Mouse (Mus musculus) small intestine, adult 2 months (tissue): ENCODE results near the gene Atp8a2. TPM values are rescaled to one million over a fixed set of nuclear protein-coding genes. Genes with fewer than 3 reads are reported as not detected.

Experiments used
- H3K27ac ChIP-seq: fragments of 200-500 bp; 2 replicates; pipeline ENCODE4 v1.5.1; 2012; ENCODE audit warnings: low read depth, low read length, control low read depth, inconsistent platforms; ENCODE audit not compliant: insufficient read depth
- H3K27me3 ChIP-seq: fragments of 200-500 bp; 2 replicates; pipeline ENCODE4 v1.6.1; 2012; ENCODE audit warnings: mild to moderate bottlenecking, moderate library complexity, low read length, inconsistent platforms; ENCODE audit not compliant: control insufficient read depth, insufficient read depth
- H3K36me3 ChIP-seq: fragments of 200-500 bp; 2 replicates; pipeline ENCODE4 v1.6.1; 2012; ENCODE audit warnings: mild to moderate bottlenecking, low read length, control low read depth, inconsistent platforms; ENCODE audit not compliant: control insufficient read depth, insufficient read depth
- H3K4me1 ChIP-seq: fragments of 200-500 bp; 2 replicates; pipeline ENCODE4 v1.6.1; 2012; ENCODE audit warnings: low read length, inconsistent platforms, mixed read lengths; ENCODE audit not compliant: control insufficient read depth, insufficient read depth, insufficient read length
- H3K4me3 ChIP-seq: fragments of 200-500 bp; 2 replicates; pipeline ENCODE4 v1.5.1; 2012; ENCODE audit warnings: low read depth, mild to moderate bottlenecking, control low read depth, inconsistent platforms, low read length, moderate library complexity
- CTCF ChIP-seq: fragments of 200-500 bp; IDR thresholded peaks from 2 replicates; pipeline ENCODE4 v1.5.1; 2012; ENCODE audit warnings: low read depth, mild to moderate bottlenecking, control low read depth, inconsistent platforms, low read length, moderate library complexity, mixed read lengths; ENCODE audit not compliant: insufficient replicate concordance, insufficient read length; ENCODE audit errors: extremely low read depth
- POLR2A ChIP-seq: fragments of 200-500 bp; IDR thresholded peaks from 2 replicates; pipeline ENCODE4 v1.6.1; 2012; ENCODE audit warnings: low read depth, mild to moderate bottlenecking, control low read depth, inconsistent platforms, low read length, moderate library complexity
- WGBS: fragments of 180-500 bp; shearing (Covaris S2); methylation state at CpG from one replicate; pipeline ENCODE4 v1.1.7; 2018; 5-methylcytosine and 5-hydroxymethylcytosine counted together
- polyA plus RNA-seq: library from polyadenylated mRNA; depleted of rRNA; stranded (reverse); fragments of >200 nt; gene quantifications from 2 replicates; pipeline ENCODE4 v1.2.3, GENCODE M21; 2012

The Atp8a2 gene
- polyA plus RNA-seq, 1 experiment: 3.7 TPM

DNA sequence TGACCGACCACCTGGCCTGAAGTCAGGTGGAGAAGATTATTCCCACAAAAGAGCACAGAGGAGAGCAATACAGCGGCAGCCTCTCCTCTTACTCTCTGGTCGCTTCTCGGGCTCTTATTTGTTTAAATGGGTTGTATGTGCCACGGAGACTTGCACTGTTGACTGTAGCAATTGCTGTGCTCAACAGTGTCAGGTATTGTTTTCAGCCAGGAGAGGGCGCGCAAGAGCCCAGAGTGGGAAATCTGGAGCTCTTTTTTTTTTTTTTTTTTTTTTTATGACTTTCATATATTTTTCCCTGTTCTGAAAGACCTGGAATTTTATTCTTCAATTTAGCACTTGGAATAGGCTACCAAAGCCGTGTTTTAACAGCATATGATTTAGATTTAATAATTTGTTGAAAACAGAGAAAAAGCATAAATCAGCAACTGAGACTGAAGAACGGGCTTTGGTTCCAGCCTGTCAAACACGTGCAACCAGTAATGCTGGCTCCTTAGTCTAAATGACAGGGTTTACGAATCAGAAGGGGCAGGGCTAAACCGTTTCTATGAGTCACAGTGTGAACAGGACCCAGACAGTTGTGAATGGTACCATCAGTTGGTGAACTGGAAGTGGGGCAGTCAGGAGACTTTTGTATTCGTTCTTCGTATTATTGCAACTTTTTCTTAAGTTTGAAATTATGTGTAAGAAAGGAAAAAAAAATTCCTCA lies 583.9 kb downstream of the Atp8a2 start:
- Histone ChIP-seq H3K27ac (no peak overlapping the region), H3K4me1 (no peaks in the 10 kb centered on the region), H3K4me3 (no peak overlapping the region), H3K36me3 (no peaks in the 10 kb centered on the region), H3K27me3 (no peaks in the 10 kb centered on the region)
- 52% methylated on average over 14 of the region's 14 CpGs for WGBS
- no peak for TF ChIP-seq POLR2A
- peak; percentile 63; the same call in 1 of the 2 replicates for TF ChIP-seq CTCF

DNA sequence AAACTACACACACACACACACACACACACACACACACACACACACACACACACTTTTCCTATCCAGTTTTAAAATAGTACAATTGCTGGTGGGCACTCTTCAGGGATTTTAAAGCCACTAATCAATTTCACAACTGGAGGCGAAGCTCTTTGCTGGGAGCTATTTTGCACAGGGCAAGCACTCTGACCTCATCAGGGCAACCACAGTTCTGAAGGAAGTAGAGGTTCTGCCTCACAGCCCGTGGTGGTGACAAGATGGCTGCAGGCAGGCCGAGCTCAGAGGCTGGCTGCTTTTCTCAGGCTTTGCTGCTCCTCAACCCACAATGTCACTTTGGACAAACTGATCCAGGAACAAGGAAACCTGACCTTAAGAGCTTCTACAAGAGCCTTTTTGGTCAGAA lies 590.0 kb downstream of the Atp8a2 start:
- H3K27ac ChIP-seq: no peak overlapping the region
- H3K4me3 ChIP-seq: no peak overlapping the region
- no peak for TF ChIP-seq CTCF
- no peak for TF ChIP-seq POLR2A
- WGBS: 70% methylated on average over 3 of the region's 3 CpGs
- H3K36me3 ChIP-seq: no peaks in the 10 kb centered on the region
- no peaks in the 10 kb centered on the region for H3K27me3 ChIP-seq
- no peaks in the 10 kb centered on the region for H3K4me1 ChIP-seq

DNA sequence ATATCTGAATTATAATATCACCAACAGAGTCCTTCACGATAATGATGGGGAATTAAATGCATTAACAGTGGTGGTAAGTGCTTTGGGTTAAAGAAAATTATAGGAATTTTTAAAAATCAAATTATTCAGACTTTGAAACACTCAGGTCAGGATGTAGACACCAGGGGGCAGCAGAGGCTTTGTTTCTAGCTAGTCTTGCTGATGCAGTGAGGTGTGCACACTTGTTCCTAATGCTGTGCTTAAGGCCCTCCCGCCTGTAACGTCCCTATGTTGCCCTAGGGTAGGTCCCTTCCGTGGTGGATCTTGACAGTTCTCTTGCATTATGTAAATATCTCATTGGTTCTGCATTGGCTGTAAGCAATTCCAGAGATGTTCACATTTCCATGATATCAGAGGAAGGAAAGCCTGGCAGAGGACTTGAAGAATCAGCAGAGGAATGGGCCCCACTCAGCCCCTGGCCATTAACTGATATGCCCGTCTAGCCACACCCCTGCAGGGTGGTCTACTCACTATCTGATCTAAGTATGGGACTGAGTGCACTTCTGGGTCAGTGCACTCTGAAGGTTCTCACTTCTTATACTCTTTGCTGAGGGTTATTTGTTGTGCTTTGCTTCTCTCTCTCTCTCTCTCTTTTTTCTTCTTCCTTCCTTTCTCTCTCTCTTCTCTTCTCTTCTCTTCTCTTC lies 591.2 kb downstream of the Atp8a2 start:
- Histone ChIP-seq H3K27ac (no peak overlapping the region), H3K4me1 (peaks cover 3% of the 10 kb centered on the region; the same call in 1 of the 2 replicates), H3K4me3 (no peak overlapping the region), H3K27me3 (no peaks in the 10 kb centered on the region), H3K36me3 (no peaks in the 10 kb centered on the region)
- 19% methylated on average over 5 of the region's 5 CpGs for WGBS
- TF ChIP-seq POLR2A (no peak), CTCF (peak; percentile 63; the same call in 1 of the 2 replicates)

DNA sequence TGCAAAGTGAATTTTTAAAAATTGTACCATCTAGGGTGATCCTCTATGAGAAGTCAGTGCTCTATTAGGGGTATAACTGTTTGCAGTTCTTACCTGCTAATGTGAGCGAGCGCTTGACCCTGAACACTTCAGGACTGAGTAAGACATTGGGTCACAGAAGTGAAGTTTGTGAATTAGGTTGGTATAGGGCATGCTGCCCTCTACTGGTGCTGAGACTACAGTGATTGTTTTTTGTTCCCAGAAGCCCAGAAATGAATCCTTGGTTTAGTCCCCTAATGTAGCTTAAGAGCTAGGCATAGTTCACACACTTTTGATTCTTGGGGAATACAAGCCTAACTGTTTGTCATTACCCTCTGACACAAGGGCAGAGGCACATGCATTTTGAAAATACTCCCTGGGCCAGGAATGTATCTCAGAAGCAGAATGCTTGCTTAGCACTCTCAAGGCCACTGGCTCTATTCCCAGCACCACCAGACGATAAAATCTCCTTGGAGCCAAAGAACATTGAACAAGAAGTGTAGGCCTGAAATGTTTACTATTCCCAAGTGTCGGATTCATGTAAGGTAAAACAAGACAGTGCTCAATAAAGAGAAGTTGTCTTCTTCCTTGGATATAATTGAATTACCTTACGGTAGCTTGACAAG lies 592.9 kb downstream of the Atp8a2 start:
- Histone ChIP-seq H3K27ac (no peak overlapping the region), H3K27me3 (no peaks in the 10 kb centered on the region), H3K4me1 (peaks cover 3% of the 10 kb centered on the region; the same call in 1 of the 2 replicates), H3K4me3 (no peak overlapping the region), H3K36me3 (no peaks in the 10 kb centered on the region)
- 61% methylated on average over 5 of the region's 5 CpGs for WGBS
- TF ChIP-seq CTCF: no peak
- TF ChIP-seq POLR2A: no peak

DNA sequence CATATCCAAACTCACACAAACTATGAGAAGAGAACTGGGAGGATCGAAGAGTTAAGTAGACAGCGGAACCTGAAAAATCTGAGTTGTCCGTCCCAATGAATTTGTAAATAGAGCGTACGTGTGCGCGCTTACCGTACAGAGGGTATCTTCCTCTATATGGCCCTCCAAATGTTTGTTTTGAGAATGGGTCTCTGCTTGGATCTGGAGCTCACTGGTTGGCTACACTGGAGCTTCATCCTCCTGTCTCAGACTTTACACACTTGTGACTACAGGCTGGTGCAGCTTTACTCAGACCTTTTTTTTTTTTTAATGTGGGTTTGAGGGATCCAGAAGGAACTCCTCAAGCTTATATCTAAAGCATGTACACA lies 598.7 kb downstream of the Atp8a2 start:
- WGBS: 3% methylated on average over 8 of the region's 8 CpGs

DNA sequence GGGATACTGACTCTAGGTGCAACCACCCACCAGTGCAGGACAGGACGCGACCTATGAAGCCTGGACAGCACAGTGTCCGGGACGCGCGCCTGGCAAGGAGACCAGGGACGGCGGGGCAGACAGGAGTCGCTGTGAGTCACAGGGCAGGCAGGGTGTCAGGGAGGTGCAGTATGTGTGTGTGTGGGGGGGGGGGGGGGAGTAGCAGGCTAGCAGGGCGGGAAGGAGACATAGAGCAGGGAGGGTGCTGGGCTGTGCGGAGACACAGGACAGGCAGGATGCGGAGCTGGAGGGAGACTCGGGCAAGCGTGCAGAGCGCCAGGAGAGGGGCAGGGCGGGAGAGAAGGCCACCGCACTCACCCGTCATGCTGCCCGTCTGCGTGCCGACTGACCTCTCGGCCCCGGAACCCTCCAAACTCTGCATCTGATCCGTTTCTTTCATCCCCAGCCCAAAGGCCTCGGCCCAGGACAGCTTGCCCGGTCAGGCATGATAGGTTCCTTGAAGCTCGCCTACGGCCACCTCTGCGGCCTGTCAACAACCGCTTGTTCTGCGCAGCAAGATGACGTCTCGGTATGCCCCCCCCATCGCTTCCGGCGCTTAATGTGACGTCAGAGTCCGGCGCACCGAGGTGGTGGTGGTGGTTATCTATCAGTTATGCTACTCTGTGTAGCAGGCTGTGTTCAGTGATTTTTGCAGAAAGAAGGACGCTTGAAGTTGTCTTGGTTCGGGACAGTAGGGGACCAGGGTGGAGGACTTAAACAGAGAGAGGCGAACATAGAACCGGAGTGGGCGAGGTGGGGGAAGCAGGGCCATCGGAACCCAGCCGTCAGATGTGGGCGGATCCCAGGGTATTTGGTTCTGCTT lies 599.4 kb downstream of the Atp8a2 start, which contains the start of gene Cdadc1:
TSS of gene Cdadc1 (minus strand) at position 562 of the 862 bp plus-strand sequence.
- TF ChIP-seq POLR2A (peak; percentile 73), CTCF (no peak)

More for the DNA sequence above, 598.7 kb downstream of the Atp8a2 start:
- H3K4me3 ChIP-seq: peak overlapping the region; percentile 80
- H3K27me3 ChIP-seq: no peaks in the 10 kb centered on the region
- peaks cover 3% of the 10 kb centered on the region for H3K4me1 ChIP-seq
- peak overlapping the region; percentile 66 for H3K27ac ChIP-seq
- peaks cover 5% of the 10 kb centered on the region for H3K36me3 ChIP-seq
- TF ChIP-seq CTCF (no peak), POLR2A (no peak)

DNA sequence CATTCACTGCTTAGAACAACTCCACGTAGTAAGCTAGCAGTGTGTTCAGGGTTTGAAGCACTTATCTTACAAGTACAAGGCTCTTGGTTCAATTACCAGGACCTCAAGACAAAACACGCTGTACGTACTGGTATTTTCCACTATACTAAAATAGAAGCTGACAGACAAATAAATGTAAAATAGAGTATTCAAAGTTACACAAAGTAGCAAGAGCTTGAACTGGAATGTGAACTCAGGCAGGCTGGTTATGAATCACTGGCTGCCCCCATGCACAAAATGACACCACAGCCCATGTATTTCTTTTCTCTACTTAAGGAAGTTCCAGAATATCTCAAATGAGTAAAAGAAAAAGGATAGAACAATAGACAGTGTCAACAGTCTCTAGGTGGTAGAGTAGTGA lies 602.0 kb downstream of the Atp8a2 start:
- no peak overlapping the region for H3K4me3 ChIP-seq
- WGBS: 91% methylated on average over 3 of the region's 3 CpGs
- no peaks in the 10 kb centered on the region for H3K27me3 ChIP-seq
- no peak overlapping the region for H3K27ac ChIP-seq
- no peaks in the 10 kb centered on the region; the same call in 1 of the 2 replicates for H3K4me1 ChIP-seq
- H3K36me3 ChIP-seq: peaks cover 11% of the 10 kb centered on the region
- TF ChIP-seq POLR2A (no peak), CTCF (no peak)

More for the DNA sequence above, 599.4 kb downstream of the Atp8a2 start, which contains the start of gene Cdadc1:
- H3K36me3 ChIP-seq: peaks cover 5% of the 10 kb centered on the region
- H3K4me3 ChIP-seq: peak within 1 kb of the TSS; percentile 80
- no peaks in the 10 kb centered on the region for H3K27me3 ChIP-seq
- WGBS: under 1% methylated on average over 48 of the region's 48 CpGs
- peak within 1 kb of the TSS; percentile 66 for H3K27ac ChIP-seq
- H3K4me1 ChIP-seq: peaks cover 3% of the 10 kb centered on the region
